Mouse (Mus musculus) neutrophil, adult 5-6 weeks (primary cell): ENCODE data around the gene Adat3. TPM values are rescaled to one million over a fixed set of nuclear protein-coding genes. Genes with fewer than 3 reads are reported as not detected.

Experiments used
- ATAC-seq: fragments of 151-379, 151-347 bp; 2 replicates; pipeline ENCODE4 v1.8.0; 2017; ENCODE audit warnings: mild to moderate bottlenecking, moderate TSS enrichment; ENCODE audit not compliant: insufficient number of reproducible peaks, poor library complexity, low FRiP score, severe bottlenecking; ENCODE audit errors: extremely low read depth
- total RNA-seq: library from RNA; stranded (forward); fragments of 200-1000 nt; gene quantifications from 2 replicates; pipeline ENCODE4 v1.2.3, GENCODE M21; 2017

The Adat3 gene
- not detected in 2 replicates for total RNA-seq

- peak; percentile 79 for ATAC-seq
These were observed at the start of gene Adat3, which contains the start of gene Scamp4 for GRCm38 (mm10) chr10:80602698-80603325. TSS of gene Adat3 (plus strand) at chr10:80602880. TSS of gene Scamp4 (plus strand) at chr10:80602872.

GRCm38 (mm10) chr10:80553575-80553974, 49.1 kb upstream of the Adat3 start:
- no peak for ATAC-seq

- ATAC-seq: no peak
These were observed 48.7 kb upstream of the Adat3 start for GRCm38 (mm10) chr10:80553997-80554396.

- ATAC-seq: no peak
These were observed 45.2 kb upstream of the Adat3 start for GRCm38 (mm10) chr10:80557346-80557965.

GRCm38 (mm10) chr10:80559431-80559830, 43.2 kb upstream of the Adat3 start:
- ATAC-seq: no peak

GRCm38 (mm10) chr10:80560621-80561020, 42.1 kb upstream of the Adat3 start:
- no peak for ATAC-seq

- ATAC-seq: peak; percentile 85
These were observed 41.4 kb upstream of the Adat3 start, which contains the start of gene Rexo1 for GRCm38 (mm10) chr10:80561116-80561944. TSS of gene Rexo1 (minus strand) at chr10:80561560.

DNA sequence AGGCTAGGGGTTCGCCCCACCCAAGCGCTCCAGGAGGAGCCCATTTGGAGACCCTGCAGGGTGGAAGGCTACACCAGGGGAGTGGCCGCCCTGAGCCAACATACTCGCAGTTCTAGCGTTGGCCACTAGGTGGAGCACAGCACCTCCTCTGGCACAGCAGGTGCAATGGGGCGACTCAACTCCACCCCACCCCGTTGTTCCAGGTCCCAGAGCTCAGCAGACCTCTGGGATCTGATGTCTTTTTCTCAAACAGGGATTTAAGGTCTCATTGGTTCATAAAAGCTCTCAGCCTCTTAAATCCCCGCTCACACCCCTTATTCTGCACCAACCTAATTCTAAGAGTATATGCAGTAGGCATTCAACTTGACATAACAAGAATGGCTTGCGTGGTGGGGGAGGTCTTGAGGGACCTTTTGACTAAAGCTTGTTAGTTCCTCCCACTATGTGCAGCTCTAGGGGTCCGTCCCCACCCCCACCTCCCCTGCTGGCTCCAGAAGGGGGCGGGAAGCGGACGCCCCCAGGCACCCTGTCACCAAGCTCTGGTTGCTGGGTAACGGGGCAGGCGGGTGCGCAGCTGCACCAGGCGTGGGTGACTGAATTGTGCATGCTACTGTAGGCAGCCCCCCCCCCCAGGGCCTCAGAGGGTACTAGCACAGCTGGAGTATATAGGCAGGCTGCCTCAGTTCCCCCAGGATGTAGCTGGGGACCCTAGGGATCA, 36.1 kb upstream of the Adat3 start:
- ATAC-seq: peak; percentile 55

DNA sequence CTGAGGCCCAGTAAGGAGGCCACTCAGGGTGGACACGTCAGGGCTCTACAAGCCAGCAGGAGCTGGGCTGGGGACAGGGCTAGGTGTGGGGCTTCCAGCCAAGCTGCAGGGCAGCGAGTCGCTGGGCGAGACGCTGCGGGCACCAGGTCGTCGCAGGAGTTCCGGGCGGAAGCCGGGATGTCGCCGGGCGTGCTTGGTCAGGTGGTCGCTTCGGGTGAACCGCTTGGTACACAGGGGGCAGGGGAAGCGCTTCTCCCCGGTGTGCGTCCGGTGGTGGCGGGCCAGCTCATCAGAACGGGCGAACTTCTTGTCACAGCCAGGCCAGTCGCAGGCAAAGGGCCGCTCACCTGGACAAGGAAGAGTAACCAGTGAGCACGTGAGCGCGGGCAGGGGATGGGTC, 33.8 kb upstream of the Adat3 start:
- no peak for ATAC-seq

GRCm38 (mm10) chr10:80569664-80570066, 33.0 kb upstream of the Adat3 start:
- ATAC-seq: peak; percentile 67; the same call in 1 of the 2 replicates

GRCm38 (mm10) chr10:80570419-80570818, 32.3 kb upstream of the Adat3 start:
- no peak for ATAC-seq

- peak; percentile 24; the same call in 1 of the 2 replicates for ATAC-seq
These were observed 31.5 kb upstream of the Adat3 start for GRCm38 (mm10) chr10:80570871-80571836.

DNA sequence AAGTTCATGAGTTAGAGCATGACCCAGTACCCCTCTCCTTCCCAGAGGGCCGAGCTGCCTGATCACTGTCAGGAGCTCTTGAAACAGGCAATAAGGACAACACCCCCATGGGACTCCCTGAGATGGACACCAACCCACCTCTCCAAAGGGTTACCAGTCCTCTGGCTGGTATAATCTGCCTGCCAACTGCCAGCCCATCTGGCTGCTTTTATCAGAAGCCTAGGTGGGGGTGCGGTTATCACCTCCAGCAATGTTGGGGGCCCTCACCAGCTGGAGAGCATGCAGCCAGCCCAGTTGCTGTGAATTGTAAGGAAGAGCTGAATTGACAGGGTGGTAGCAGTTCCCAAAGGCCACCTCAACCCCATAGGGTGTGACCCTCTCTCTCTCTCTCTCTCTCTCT, 30.2 kb upstream of the Adat3 start:
- no peak for ATAC-seq

GRCm38 (mm10) chr10:80573944-80574343, 28.7 kb upstream of the Adat3 start:
- ATAC-seq: no peak

DNA sequence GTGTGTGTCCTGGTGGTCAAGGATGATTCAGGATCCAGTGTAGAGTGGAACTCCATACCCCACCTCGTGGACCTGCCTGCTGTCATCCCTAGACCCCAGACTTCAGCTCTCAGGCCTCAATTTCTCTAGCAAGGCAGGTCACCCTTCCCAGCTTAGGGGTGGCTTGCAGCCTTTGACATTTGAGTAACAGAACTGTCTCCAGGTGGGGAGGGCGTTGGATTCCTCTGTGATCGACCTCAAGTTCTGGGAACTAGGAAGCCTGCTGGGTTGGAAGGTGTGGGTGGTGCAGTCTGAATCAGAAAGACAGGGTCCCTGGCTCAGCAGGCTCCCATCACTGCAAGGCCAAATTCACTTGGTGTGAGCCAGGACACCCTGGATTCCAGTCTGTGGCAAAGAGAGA, 27.8 kb upstream of the Adat3 start:
- no peak for ATAC-seq

GRCm38 (mm10) chr10:80575925-80576324, 26.8 kb upstream of the Adat3 start:
- no peak for ATAC-seq

- no peak for ATAC-seq
These were observed 26.1 kb upstream of the Adat3 start for GRCm38 (mm10) chr10:80576351-80577194.
